Mouse (Mus musculus) bone marrow, adult 2 months (tissue): ENCODE results near the gene Tmc6. TPM values are rescaled to one million over a fixed set of nuclear protein-coding genes. Genes with fewer than 3 reads are reported as not detected.
A peak's percentile ranks its signal among the peaks of the same experiment; 100 is the strongest.

ENCODE experiments used
- H3K27ac ChIP-seq: fragments of 200-500 bp; 2 replicates; pipeline ENCODE4 v1.5.1; 2012; ENCODE audit warnings: low read depth, mild to moderate bottlenecking, control low read depth, inconsistent platforms, low read length; ENCODE audit not compliant: control insufficient read depth, poor library complexity, insufficient read depth
- H3K4me1 ChIP-seq: fragments of 200-500 bp; 2 replicates; pipeline ENCODE4 v1.6.1; 2011; ENCODE audit warnings: low read length; ENCODE audit not compliant: control insufficient read depth, insufficient read depth
- H3K4me3 ChIP-seq: fragments of 200-500 bp; replicated peaks from 2 replicates; pipeline ENCODE3; 2011; ENCODE audit warnings: mild to moderate bottlenecking, low read depth, low read length, control low read depth; ENCODE audit not compliant: control insufficient read depth
- CTCF ChIP-seq: fragments of 200-500 bp; IDR thresholded peaks from 2 replicates; pipeline ENCODE4 v1.5.1; 2011; ENCODE audit warnings: low read length, control low read depth; ENCODE audit not compliant: control insufficient read depth, insufficient read depth
- POLR2A ChIP-seq: fragments of 200-500 bp; IDR thresholded peaks from 2 replicates; pipeline ENCODE4 v1.6.1; 2011; ENCODE audit warnings: low read depth, mild to moderate bottlenecking, control low read depth, low read length, borderline replicate concordance; ENCODE audit not compliant: control insufficient read depth
- WGBS: fragments of 180-500 bp; shearing (Covaris S2); methylation state at CpG from one replicate; pipeline ENCODE4 v1.1.7; 2018; 5-methylcytosine and 5-hydroxymethylcytosine counted together
- polyA plus RNA-seq: library from polyadenylated mRNA; stranded (reverse); fragments of >200 nt; gene quantifications from 2 replicates; pipeline ENCODE4 v1.2.4, GENCODE M21; 2011; ENCODE audit warnings: low replicate concordance; ENCODE audit not compliant: missing spikeins, insufficient read depth, insufficient read length

Tmc6 gene
- polyA plus RNA-seq: 129 and 194 TPM in 2 replicates

- under 1% methylated on average over 24 of the region's 24 CpGs for whole genome bisulfite sequencing
- H3K27ac ChIP-seq: peak within 1 kb of the TSS; percentile 93
- H3K4me1 ChIP-seq: peaks cover 2% of the 10 kb centered on the region; the same call in 1 of the 2 replicates
- TF ChIP-seq CTCF (no peak), POLR2A (peak; percentile 92; the same call in 1 of the 2 replicates)
- H3K4me3 ChIP-seq: peak within 1 kb of the TSS; percentile 91
These were observed at the start of gene Tmc6, which contains the start of gene Tmc8 for GRCm38 (mm10) chr11:117781993-117782704. Gene Tmc6, minus strand, starts transcription at chr11:117782198. Gene Tmc8, plus strand, starts transcription at chr11:117782076.

- H3K27ac ChIP-seq: peak overlapping the region; percentile 79
- peak overlapping the region; percentile 50 for H3K4me3 ChIP-seq
- peaks cover 12% of the 10 kb centered on the region for H3K4me1 ChIP-seq
- TF ChIP-seq CTCF (no peak), POLR2A (no peak)
- WGBS: 32% methylated on average over 9 of the region's 9 CpGs
These were observed 48.4 kb upstream of the Tmc6 start for GRCm38 (mm10) chr11:117830401-117830800.

GRCm38 (mm10) chr11:117829671-117830215, 47.7 kb upstream of the Tmc6 start:
- WGBS: 62% methylated on average over 2 of the region's 2 CpGs
- peak overlapping the region; percentile 79 for H3K27ac ChIP-seq
- no peak overlapping the region for H3K4me3 ChIP-seq
- peaks cover 12% of the 10 kb centered on the region for H3K4me1 ChIP-seq
- TF ChIP-seq CTCF (no peak), POLR2A (no peak)

- H3K4me3 ChIP-seq: no peak overlapping the region
- 32% methylated on average over 9 of the region's 9 CpGs for WGBS
- TF ChIP-seq POLR2A (no peak), CTCF (no peak)
- H3K4me1 ChIP-seq: peaks cover 12% of the 10 kb centered on the region
- peak overlapping the region; percentile 79 for H3K27ac ChIP-seq
These were observed 47.0 kb upstream of the Tmc6 start for GRCm38 (mm10) chr11:117828888-117829604.

GRCm38 (mm10) chr11:117828149-117828887, 46.3 kb upstream of the Tmc6 start:
- WGBS: 25% methylated on average over 18 of the region's 18 CpGs
- Histone ChIP-seq H3K4me3 (peak overlapping the region; percentile 40), H3K4me1 (peaks cover 12% of the 10 kb centered on the region), H3K27ac (peak overlapping the region; percentile 79)
- TF ChIP-seq POLR2A (no peak), CTCF (no peak)

GRCm38 (mm10) chr11:117827386-117827785, 45.4 kb upstream of the Tmc6 start:
- H3K4me1 ChIP-seq: peaks cover 9% of the 10 kb centered on the region
- H3K4me3 ChIP-seq: peak overlapping the region; percentile 50
- 35% methylated on average over 3 of the region's 3 CpGs for WGBS

GRCm38 (mm10) chr11:117826916-117827315, 44.9 kb upstream of the Tmc6 start:
- peak overlapping the region; percentile 50 for H3K4me3 ChIP-seq
- TF ChIP-seq CTCF: no peak
- TF ChIP-seq POLR2A: no peak
- H3K27ac ChIP-seq: peak overlapping the region; percentile 53; the same call in 1 of the 2 replicates
- peaks cover 10% of the 10 kb centered on the region for H3K4me1 ChIP-seq
- WGBS: 64% methylated on average over 8 of the region's 8 CpGs

More at GRCm38 (mm10) chr11:117827386-117827785, 45.4 kb upstream of the Tmc6 start:
- TF ChIP-seq POLR2A (no peak), CTCF (no peak)
- peak overlapping the region; percentile 53 for H3K27ac ChIP-seq

GRCm38 (mm10) chr11:117826164-117826563, 44.2 kb upstream of the Tmc6 start:
- TF ChIP-seq POLR2A (no peak), CTCF (no peak)
- WGBS: 57% methylated on average over 5 of the region's 5 CpGs
- H3K4me1 ChIP-seq: peaks cover 11% of the 10 kb centered on the region

More at GRCm38 (mm10) chr11:117826164-117826563, 44.2 kb upstream of the Tmc6 start:
- Histone ChIP-seq H3K27ac (peak overlapping the region; percentile 37; the same call in 1 of the 2 replicates), H3K4me3 (peak overlapping the region; percentile 67)
